Mouse (Mus musculus) gastrocnemius, adult 2 months (tissue): ENCODE results near the gene Prpf40b. TPM values are rescaled to one million over a fixed set of nuclear protein-coding genes. Genes with fewer than 3 reads are reported as not detected.

ENCODE experiments used
- DNase-seq: peaks from one replicate; pipeline ENCODE4 v3.0.0; 2022
- H3K27ac ChIP-seq: fragments of 200-600 bp; 2 replicates; pipeline ENCODE4 v1.8.1; 2022; ENCODE audit warnings: mild to moderate bottlenecking
- H3K4me3 ChIP-seq: fragments of 200-600 bp; 2 replicates; pipeline ENCODE4 v1.8.1; 2022; ENCODE audit warnings: mild to moderate bottlenecking, moderate library complexity
- CTCF ChIP-seq: fragments of 200-600 bp; IDR thresholded peaks from 2 replicates; pipeline ENCODE4 v1.8.1; 2022; ENCODE audit warnings: antibody characterized with exemption, mild to moderate bottlenecking, moderate library complexity
- intact Hi-C: fragments of 180-260 bp; cut with DNase I; formaldehyde crosslinking; loops from one replicate; pipeline ENCODE4 v1.15.1; 2025
- total RNA-seq, 2 experiments: library from RNA; stranded (reverse); gene quantifications; 2 replicates each; pipeline ENCODE4 v1.2.3; 2021

Prpf40b gene
- total RNA-seq, 2 experiments from 2014 or later: 24.8 to 27.0 TPM

DNA sequence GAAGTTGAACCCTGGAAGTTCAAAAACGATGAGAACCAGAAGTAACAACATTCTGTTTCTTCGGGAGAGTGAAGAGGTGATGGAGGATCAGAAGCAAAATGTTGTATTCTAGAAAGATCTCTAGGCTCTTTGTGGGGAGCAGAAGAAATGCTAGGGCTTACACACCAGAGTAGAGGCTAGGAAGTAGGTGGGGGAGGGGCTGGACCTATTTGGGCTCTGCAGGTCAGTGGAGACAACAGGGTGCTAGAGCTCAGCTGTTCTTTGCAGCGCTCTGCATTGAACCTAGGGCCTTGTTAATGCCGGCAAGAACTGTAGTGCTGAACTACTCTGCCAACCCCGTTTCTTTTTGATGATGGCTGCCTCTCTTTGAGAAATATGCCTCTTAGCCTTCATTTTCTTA, 1.3 kb downstream of the Prpf40b start:
- Histone ChIP-seq H3K27ac (peak overlapping the region; percentile 91; the same call in 1 of the 2 replicates), H3K4me3 (peak overlapping the region; percentile 89)
- TF ChIP-seq CTCF: no peak
- DNase-seq: no peak
- intact Hi-C loops: no loop called here

DNA sequence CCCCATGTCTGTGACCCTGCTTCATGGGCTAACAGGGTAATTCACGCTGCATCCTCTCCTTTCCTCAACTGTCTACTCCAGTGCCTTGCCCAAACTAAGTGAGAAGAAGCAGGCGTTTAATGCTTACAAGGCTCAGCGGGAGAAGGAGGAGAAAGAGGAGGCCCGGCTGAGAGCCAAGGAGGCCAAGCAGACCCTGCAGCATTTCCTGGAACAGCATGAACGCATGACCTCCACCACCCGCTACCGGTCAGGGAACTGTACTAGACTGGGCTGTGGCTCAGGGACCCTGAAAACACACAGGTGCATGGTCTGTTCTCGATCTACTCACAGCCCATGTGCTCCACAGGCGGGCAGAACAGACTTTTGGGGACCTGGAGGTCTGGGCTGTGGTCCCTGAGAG, 12.6 kb downstream of the Prpf40b start:
- H3K4me3 ChIP-seq: no peak overlapping the region
- no peak for DNase-seq
- no peak for TF ChIP-seq CTCF
- H3K27ac ChIP-seq: no peak overlapping the region
- intact Hi-C loops: no loop called here

DNA sequence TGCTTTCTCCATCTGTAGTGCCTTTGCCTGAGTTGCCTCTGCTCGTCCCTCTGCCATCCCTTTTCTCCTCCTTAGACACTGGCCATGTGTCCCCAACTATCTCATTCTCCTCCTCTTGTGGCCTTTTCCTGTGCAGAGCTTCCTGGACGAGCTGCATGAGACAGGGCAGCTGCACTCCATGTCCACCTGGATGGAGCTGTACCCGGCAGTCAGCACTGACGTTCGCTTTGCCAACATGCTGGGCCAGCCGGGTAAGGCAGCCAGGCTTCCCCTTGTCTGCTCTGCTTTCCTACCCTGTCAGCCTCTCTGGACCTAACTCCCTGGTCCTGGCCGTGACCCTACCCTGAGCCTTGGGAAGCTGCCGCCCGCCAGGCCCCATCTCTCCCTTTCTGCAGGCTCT, 14.7 kb downstream of the Prpf40b start:
- intact Hi-C loops: no loop called here
- no peak for TF ChIP-seq CTCF
- Histone ChIP-seq H3K4me3 (no peak overlapping the region), H3K27ac (no peak overlapping the region)
- DNase-seq: no peak

GRCm38 (mm10) chr15:99310617-99311016, 15.7 kb downstream of the Prpf40b start:
- no peak for DNase-seq
- Histone ChIP-seq H3K4me3 (no peak overlapping the region), H3K27ac (no peak overlapping the region)
- intact Hi-C loops: loop anchor here (10.0 kb wide), 1 partner anchor 164 kb away; the partner anchor contains the start of gene Bcdin3d
- no peak for TF ChIP-seq CTCF

DNA sequence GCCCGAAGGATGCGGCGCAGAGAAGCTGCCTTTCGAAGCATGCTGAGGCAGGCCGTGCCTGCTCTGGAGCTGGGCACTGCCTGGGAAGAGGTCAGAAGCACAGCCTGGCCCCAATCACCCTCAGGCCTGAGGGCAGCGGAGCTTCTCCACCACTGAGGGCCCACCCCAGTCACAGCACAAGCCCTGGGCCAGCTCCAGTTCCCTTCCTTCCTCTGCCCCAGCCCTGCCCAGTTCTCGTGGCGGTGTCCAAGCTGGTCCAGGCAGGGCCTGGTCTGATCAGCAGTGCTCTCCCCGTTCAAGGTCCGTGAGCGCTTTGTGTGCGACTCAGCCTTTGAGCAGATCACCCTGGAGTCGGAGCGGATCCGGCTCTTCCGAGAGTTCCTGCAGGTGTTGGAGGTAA, 20.0 kb downstream of the Prpf40b start:
- intact Hi-C loops: loop anchor here (10.0 kb wide), 1 partner anchor 160 kb away; the partner anchor contains the start of gene Bcdin3d
- no peak for DNase-seq
- no peak for TF ChIP-seq CTCF
- Histone ChIP-seq H3K4me3 (peak overlapping the region; percentile 58), H3K27ac (peak overlapping the region; percentile 81)

DNA sequence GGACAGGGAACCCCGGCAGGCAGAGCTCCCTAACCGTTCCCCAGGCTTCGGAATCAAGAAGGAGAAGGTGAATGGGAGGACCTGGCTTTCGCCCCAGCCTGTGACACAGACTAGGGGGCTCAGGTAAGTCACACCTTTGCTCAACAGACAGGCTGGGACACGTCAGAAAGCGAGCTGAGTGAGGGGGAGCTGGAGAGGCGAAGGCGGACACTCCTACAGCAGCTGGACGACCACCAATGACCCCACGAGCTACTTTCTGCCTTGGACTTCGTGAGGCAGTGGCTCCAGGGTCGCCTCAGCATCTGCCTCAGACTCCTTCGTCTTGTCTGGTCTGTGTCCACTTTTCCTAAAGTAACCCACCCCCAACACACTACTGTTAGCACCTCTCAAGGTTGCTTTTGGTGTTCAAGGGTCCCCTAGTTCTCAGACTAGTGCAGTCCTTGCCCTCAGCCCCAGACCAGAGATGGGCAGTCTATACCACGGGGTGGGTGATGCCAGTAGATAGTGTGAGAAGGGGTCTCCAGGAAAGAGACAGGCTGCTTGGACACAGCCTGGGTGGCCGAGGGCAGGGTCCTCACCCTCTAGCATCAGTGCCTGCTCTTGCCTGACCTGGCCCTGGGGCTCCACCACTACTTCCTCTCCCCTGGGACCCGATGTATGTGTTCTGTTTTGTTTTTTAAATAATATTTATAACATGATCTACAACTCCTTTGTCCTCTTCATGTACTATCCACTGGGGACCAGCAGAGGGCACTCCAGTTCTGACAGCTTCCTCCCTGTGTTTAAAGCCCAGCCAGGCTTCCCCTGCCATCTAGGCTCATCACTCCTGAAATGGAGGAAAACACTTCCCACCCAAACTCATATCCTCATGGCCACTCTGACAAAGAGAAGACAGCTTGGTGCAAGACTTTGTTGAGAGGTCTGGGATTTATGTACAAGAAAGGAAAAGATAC, 21.7 kb downstream of the Prpf40b start:
- H3K4me3 ChIP-seq: peak overlapping the region; percentile 58
- intact Hi-C loops: loop anchor here (1.0 to 10.0 kb wide), 2 partner anchors 54 to 158 kb away; partner anchors contain the start of genes Bcdin3d and Fmnl3
- peak; percentile 82 for DNase-seq
- peak overlapping the region; percentile 81 for H3K27ac ChIP-seq
- peak; percentile 93 for TF ChIP-seq CTCF

DNA sequence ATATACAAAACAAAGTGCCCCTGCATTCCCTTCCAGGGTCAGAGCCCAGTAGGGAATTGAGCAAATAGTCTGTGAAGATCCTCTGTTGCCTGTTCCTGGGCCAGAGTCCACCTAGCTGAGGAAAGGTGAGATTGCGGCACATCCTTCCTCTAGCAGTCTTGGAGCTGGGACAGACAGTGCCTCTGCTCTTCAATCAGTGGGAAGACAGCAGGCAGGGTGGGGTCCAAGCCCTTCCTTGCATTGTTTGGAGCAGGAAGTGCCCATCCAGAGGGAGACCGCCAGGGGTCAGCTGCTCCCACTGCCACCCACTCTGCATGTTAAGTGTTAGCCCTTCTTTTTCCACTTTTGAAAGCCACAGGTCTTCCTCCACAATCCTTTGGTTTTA, 22.4 kb downstream of the Prpf40b start:
- Histone ChIP-seq H3K4me3 (no peak overlapping the region), H3K27ac (peak overlapping the region; percentile 81)
- peak; percentile 60 for DNase-seq
- peak; percentile 25 for TF ChIP-seq CTCF
- intact Hi-C loops: loop anchor here (1.0 to 10.0 kb wide), 2 partner anchors 53 to 158 kb away; partner anchors contain the start of genes Bcdin3d and Fmnl3

- peak overlapping the region; percentile 81 for H3K27ac ChIP-seq
- no peak for DNase-seq
- peak overlapping the region; percentile 41 for H3K4me3 ChIP-seq
- no peak for TF ChIP-seq CTCF
- intact Hi-C loops: loop anchor here (10.0 kb wide), 1 partner anchor 157 kb away; the partner anchor contains the start of gene Bcdin3d
Observed at GRCm38 (mm10) chr15:99318071-99318470, 23.2 kb downstream of the Prpf40b start.

- no peak for DNase-seq
- H3K4me3 ChIP-seq: peak overlapping the region; percentile 41
- no peak for TF ChIP-seq CTCF
- peak overlapping the region; percentile 81 for H3K27ac ChIP-seq
- intact Hi-C loops: loop anchor here (10.0 kb wide), 1 partner anchor 156 kb away; the partner anchor contains the start of gene Bcdin3d
Observed at GRCm38 (mm10) chr15:99318861-99319410, 24.0 kb downstream of the Prpf40b start.

GRCm38 (mm10) chr15:99319411-99319871, 24.6 kb downstream of the Prpf40b start:
- H3K27ac ChIP-seq: peak overlapping the region; percentile 81
- peak overlapping the region; percentile 41 for H3K4me3 ChIP-seq
- DNase-seq: no peak
- intact Hi-C loops: loop anchor here (10.0 kb wide), 1 partner anchor 155 kb away; the partner anchor contains the start of gene Bcdin3d
- TF ChIP-seq CTCF: no peak

DNA sequence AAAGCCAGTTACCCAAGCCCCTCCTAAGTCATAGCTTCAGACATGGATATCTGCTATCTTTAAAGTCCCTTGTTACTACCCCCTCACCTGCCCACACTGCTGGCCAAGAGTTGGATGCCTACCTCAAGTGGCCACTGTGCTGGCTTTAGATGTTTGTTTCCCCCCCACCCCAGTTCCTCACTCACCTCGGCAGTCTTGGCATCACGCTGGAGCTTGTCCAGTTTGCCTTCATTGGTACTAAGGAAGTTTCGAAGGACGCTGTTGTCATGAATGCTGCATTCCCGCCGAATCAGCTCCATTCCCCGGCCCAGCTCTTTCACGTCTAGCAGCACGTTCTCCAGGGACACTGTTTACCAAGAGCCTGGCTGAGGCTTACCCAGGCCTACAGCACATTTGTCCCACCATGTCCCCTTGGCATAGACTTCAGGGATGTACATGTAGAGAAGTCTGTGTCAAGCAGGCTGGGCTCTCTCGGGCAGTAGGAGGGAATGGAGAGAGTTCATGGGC, 25.3 kb downstream of the Prpf40b start:
- no peak for TF ChIP-seq CTCF
- peak overlapping the region; percentile 81 for H3K27ac ChIP-seq
- no peak for DNase-seq
- intact Hi-C loops: no loop called here
- H3K4me3 ChIP-seq: no peak overlapping the region

- TF ChIP-seq CTCF: 0 out of 2 replicates have a peak, but pooled peaks have one; percentile 0
- peak overlapping the region; percentile 81 for H3K27ac ChIP-seq
- intact Hi-C loops: no loop called here
- no peak overlapping the region for H3K4me3 ChIP-seq
- DNase-seq: peak; percentile 59
Observed at GRCm38 (mm10) chr15:99320978-99321377, 26.1 kb downstream of the Prpf40b start.
